Mouse (Mus musculus) splenic B cell, adult 2 months (primary cell): ENCODE measurements around the gene Klk1b21.
"Not testable (repeated sequence)": the region's sequence is repeated elsewhere in the genome, so short reads cannot be mapped to it uniquely, and the experiment has no call there.

ENCODE experiments used
- DNase-seq: peaks from one replicate; pipeline ENCODE4 v3.0.0-alpha.2; 2011; ENCODE audit warnings: low read depth, low spot score
- H3K27me3 ChIP-seq: 2 replicates; pipeline ENCODE4 v1.6.1; 2012; ENCODE audit warnings: mild to moderate bottlenecking, low read length, moderate library complexity, mixed read lengths; ENCODE audit not compliant: control insufficient read depth, poor library complexity, insufficient read depth, severe bottlenecking
- H3K36me3 ChIP-seq: 2 replicates; pipeline ENCODE4 v1.6.1; 2012; ENCODE audit warnings: mild to moderate bottlenecking, low read length, moderate library complexity, mixed read lengths; ENCODE audit not compliant: control insufficient read depth, poor library complexity, insufficient read depth, severe bottlenecking

Klk1b21 gene

DNA sequence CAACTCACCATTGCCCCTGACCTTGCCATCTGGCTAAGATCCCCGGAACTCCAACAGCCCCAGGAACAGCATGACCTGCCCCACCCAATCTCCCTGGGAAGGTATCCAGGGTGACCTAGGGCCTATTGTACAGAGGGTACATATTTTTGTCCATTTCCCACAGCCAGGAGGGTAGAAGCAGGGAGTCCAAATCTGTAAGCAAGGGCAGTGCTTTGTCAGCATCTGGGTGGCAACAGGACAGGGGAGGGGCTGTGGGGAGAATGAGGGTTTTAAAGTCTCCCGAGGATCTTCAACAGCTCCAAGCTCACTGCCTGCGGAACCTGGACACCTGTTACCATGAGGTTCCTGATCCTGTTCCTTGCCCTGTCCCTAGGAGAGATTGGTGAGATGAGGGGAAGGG lies at the start of gene Klk1b21:
Klk1b21 (plus strand) TSS at position 301 of the 400 bp plus-strand sequence.
- not testable (repeated sequence) for DNase-seq, H3K27me3 ChIP-seq, H3K36me3 ChIP-seq

DNA sequence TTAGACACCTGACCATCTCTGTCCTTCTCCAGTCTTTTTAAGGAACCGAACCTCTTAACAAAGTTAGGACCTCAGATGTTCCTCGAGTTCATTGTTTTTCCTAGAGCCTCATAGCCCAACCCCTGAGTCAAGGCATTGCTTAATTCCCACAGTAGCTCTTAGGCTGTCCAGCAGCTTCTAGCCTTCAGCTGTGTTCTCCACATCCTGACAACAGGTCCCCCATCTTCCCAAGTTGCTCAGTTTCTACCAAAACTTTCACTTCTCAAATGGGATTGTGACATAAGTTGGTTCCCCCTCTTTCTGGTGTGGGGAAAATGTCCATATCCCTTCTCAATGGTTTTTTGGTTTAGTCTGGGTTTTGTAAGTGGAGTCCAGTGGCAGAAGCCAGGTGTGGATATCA lies 30.0 kb upstream of the Klk1b21 start:
- no peak for DNase-seq
- Histone ChIP-seq H3K27me3 (no peaks in the 10 kb centered on the region), H3K36me3 (no peaks in the 10 kb centered on the region)

DNA sequence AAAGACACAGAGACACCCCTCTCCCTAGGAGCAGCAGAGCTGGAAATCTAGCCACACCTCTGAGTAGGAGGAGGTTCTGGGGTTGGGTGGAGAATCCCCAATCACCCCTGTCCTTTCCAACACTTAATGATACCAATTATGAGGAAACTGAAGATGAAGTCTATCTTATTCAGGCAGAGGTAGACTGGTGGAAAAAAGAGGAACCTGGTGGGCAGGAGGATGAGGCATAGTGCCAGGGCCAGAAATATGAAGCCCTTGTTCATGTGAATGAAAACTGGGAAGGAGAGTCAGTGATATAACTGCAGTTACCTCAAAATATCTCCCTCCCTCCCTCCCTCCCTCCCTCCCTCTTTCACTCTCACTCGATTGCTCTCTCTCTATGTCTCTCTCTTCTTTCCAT lies 24.4 kb upstream of the Klk1b21 start:
- H3K36me3 ChIP-seq, result no peaks in the 10 kb centered on the region
- H3K27me3 ChIP-seq, result no peaks in the 10 kb centered on the region
- no peak for DNase-seq

DNA sequence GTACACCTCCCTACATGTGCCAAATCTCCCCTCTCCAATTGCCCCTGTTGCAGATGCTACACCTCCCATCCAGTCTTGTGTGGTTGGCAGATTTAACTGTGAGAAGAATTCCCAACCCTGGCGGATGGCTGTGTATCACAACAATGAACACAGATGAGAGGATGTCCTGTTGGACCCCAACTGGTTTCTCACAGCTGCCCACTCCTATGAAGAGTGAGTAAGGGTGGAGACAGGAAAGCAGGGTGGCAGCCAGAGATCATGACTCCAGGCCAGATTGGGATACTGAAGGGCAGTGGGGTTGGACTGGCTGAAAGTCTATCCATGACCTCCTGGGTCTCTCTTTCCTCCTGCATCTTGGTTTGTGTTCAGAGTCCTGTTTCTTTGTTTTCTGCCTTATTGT lies 6.0 kb upstream of the Klk1b21 start:
- H3K36me3 ChIP-seq, result no peaks in the 10 kb centered on the region
- no peak for DNase-seq
- H3K27me3 ChIP-seq, result no peaks in the 10 kb centered on the region

DNA sequence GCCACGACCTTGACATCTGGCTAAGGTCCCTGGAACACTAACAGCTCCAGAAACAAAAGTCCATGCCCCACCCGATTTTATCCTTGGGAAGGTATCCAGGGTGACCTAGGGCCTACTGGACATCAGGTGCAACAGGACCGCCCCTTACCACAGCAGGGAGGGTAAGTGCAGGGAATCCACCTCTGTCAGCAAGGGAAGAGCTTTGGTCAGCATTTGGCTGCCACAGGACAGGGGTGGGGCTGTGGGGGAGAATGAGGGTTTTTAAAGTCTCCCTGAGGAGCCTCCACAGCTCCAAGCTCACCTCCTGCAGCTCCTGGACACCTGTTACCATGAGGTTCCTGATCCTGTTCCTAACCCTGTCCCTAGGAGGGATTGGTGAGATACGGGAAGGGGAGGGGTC lies 10.2 kb downstream of the Klk1b21 start, which contains the start of gene Klk1b22:
Klk1b22 (plus strand) TSS at position 301 of the 400 bp plus-strand sequence.
- H3K27me3 ChIP-seq, result no peaks in the 10 kb centered on the region
- no peak for DNase-seq
- H3K36me3 ChIP-seq, result no peaks in the 10 kb centered on the region

DNA sequence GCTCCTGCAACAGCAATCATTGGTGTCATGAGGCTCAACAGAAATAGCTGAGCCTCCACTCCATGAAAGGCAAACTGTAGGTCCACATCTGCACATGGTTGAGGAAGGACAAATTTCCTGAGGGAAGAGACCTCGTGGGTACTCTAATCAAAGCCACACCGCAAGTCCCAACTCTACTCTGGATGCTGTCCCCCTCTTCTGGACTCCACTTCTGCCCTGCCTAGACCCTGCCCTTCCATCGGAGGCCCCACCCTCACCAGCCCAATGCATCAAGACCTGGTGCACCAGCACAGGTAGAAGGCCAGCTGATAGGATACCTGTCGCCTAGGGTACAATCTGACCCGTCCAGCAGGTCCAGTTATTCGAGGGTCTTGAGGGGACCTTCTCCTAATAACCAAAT lies 21.3 kb downstream of the Klk1b21 start:
- no peak for DNase-seq
- no peaks in the 10 kb centered on the region for H3K36me3 ChIP-seq
- H3K27me3 ChIP-seq, result no peaks in the 10 kb centered on the region

DNA sequence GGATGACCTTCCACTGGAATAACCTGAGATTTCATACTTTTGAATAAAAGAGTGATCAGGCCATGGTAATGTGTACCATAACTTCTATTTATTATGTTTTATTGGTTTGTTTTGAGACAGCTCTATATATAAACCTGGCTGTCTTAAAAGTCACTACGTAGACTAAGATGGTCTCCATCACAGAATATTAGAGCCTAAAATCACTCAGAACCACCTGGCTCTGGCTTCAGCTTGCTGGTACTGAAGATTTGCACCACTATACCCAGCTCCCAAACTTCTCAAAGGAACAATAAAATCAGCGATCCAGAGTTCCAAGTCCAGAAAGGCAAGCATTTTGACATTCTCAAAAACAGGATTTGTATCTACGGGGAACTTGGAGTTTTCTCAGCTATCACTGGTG lies 34.3 kb downstream of the Klk1b21 start, which contains the start of gene Klk1b16:
Klk1b16 (plus strand) TSS at position 301 of the 400 bp plus-strand sequence.
- H3K27me3 ChIP-seq, result no peaks in the 10 kb centered on the region
- DNase-seq, result no peak
- no peaks in the 10 kb centered on the region for H3K36me3 ChIP-seq
